Mouse (Mus musculus) myocyte (in vitro differentiated cells): Measurements from ENCODE around the gene Krt80.

Experiments used
- CEBPB ChIP-seq: IDR thresholded peaks from 2 replicates; pipeline ENCODE4 v1.6.1; 2011; ENCODE audit warnings: mild to moderate bottlenecking, moderate library complexity; ENCODE audit not compliant: poor library complexity, insufficient read depth, severe bottlenecking
- E2F4 ChIP-seq: IDR thresholded peaks from one replicate; pipeline ENCODE4 v1.6.1; 2011; ENCODE audit warnings: mild to moderate bottlenecking, control low read depth, moderate library complexity; ENCODE audit not compliant: insufficient read depth
- POLR2A ChIP-seq: IDR thresholded peaks from one replicate; pipeline ENCODE4 v1.6.1; 2011; ENCODE audit warnings: low read depth, mild to moderate bottlenecking, control low read depth, moderate library complexity; ENCODE audit not compliant: insufficient read length
- POLR2AphosphoS2 ChIP-seq: IDR thresholded peaks from one replicate; pipeline ENCODE4 v1.6.1; 2011; ENCODE audit warnings: low read depth, control low read depth; ENCODE audit not compliant: insufficient read length
- REST ChIP-seq: IDR thresholded peaks from one replicate; pipeline ENCODE4 v1.6.1; 2011; ENCODE audit warnings: mild to moderate bottlenecking, control low read depth, moderate library complexity; ENCODE audit not compliant: insufficient read depth, insufficient read length
- TCF12 ChIP-seq: IDR thresholded peaks from one replicate; pipeline ENCODE4 v1.6.1; 2011; ENCODE audit warnings: mild to moderate bottlenecking, control low read depth; ENCODE audit not compliant: poor library complexity, insufficient read depth, severe bottlenecking
- USF1 ChIP-seq: IDR thresholded peaks from one replicate; pipeline ENCODE4 v1.6.1; 2011; ENCODE audit warnings: low read depth, mild to moderate bottlenecking, control low read depth, moderate library complexity

DNA sequence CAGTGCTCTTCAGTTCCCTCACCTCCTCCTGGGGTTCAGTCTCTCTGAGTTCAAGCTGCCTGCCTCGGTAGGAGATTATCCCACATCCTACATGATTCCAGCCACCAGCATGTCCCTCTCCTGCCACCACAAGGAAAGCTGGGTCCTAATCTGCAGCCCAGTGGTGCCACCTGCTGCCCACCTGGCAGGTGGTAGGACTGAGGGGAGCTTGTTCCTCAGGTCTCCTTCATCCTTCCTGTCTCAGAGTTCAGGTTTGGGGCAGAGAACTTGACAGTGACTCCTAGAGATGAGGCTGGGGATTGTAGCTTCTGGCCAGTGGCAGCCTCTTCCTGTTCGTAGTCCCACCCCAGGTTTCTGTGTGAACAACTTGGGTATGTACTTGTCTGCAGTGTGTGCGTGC lies 17.2 kb upstream of the Krt80 start:
- TF ChIP-seq E2F4 (no peak), POLR2A (no peak), TCF12 (no peak), CEBPB (no peak), REST (no peak), POLR2AphosphoS2 (no peak), USF1 (no peak)
